Mouse (Mus musculus): ENCODE measurements at regions not wholly inside any gene's neighbourhood (a gene's known extent, or its start where the extent isn't known, plus 50 kb on each side); places are given as distances from the start of the nearest gene placed in this dataset.

DNA sequence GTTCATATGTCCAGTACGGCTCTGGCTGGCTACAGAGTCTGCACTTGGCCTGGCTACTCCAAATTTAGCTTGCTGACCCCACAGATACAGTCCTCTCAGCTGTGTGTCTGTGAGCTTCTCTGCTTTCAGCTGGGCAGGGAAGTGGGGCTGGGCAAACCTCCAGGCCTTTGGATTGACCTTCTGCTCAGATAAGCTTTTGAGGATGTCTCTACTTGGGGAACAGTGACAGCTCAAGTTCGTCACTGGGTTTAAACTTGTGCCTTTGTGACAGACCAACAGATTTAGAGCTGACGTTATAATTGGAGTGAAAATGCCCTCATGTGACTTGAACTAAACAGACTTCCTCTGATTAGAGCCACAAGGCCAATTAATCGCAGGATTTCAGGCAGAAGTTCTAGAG lies 78.4 kb upstream of the 1700025G04Rik start:
- no peak for DNase-seq (ENCODE audit: extremely low read depth, low read depth)

DNA sequence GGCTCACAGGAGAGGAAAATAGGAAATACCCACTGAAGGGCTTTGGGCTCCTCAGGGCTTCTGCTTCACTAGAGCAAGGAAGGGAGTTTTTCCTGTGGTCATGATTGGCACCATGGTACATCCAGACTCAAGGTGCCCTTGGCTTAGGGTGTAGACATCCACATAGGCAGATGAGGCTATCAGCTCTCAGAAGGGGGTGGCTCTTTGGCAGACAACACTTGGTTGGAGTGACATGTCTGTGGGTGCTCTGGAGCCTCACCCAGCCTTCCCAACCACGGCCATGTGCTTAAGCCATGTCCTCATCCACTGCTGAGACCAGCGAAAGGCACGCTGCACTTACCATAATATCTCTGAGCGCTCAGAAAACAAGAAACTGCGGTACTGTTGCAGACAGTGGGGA lies 77.8 kb upstream of the 1700025G04Rik start:
- no peak for DNase-seq (ENCODE audit: extremely low read depth, low read depth)

DNA sequence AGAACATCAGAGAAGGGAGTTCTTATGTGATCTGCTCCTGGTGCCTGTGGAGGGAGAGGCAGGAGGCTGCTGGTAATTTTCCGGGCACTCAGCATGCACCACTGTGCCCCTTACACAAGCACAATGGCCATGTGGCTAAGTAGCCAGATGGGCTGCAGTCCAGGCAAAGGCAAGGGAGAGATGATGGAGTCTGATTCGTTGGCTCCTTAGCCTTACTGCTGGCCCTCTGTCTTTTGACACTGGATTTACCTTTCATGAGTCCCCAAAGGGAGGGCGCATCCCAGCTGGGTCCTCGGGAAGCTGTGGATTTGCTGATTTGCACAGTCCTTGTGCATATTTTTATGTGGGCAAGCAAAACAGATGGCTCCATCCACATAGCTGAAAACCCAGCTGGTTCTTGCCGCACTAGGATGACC lies 75.6 kb upstream of the 1700025G04Rik start:
- DNase-seq (ENCODE audit: extremely low read depth, low read depth), result no peak

DNA sequence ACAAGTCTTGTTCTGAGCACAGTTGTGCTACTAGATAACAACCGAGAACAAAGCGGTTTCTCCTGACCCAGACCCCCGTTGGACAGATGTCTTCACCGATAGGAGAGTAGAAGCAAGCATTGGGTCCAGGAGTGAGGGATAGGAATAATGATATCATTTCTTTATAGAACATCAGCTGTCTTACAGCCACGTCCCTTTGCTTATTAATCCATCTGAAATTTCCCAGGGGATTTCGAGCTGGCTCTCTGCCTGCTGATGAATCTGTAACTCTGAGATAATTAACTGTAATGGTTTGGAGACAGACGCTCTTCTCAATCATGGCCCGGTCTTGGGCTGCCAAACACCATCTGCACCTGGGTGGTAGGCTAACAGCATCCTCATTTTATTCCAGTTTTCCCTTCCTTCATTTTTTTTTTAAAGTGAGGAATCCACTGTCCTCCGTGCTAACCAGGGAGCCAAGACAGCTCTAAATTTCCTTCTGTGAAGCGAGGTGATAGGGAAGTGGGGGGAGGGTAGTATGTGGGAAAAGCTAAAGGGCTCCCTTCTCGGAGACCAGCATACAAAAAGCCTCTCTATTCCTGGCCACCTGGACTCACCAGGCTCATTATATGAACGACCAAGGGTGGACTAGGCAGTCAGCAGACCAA lies 75.0 kb upstream of the 1700025G04Rik start:
- DNase-seq (ENCODE audit: extremely low read depth, low read depth), result no peak

DNA sequence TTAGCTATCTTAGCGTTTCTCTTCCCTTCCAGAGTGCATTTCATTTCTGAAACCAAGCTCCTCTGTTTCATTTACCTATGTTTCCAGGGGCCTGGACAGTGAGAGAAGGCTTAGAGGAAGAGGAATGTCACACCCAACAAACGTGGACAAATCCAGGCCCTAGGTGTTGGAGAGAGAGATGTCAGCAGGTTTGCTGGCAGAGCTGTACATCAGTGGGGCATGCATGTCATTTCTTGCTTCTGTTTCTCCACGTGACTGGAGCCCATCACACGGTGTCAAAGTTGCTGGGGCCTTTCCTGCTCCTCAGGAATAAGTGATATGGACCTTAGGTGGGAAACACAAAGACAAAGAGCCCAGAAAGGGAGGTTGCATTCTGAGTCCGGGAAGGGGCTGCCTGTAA lies 74.3 kb upstream of the 1700025G04Rik start:
- DNase-seq (ENCODE audit: extremely low read depth, low read depth), result no peak

DNA sequence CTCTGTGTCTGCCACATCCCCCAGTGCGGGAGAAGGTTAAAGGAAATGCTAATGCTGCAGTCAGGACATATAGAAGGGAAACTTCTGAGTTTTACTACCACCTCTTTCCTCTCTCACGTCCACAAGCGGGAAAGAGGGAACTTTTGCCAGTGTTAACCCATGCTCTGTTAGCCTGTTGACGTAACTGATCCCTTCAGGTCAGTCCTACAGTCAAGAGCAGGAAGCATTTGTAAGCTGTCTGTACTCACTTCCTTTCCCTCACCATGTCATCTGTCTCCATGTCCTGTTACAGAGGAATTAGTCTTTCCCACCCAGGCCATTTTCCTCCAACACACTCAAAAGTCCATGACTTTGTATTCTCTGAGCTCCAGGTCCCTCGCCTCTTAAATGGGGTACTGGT lies 62.5 kb upstream of the 1700025G04Rik start:
- no peak for DNase-seq (ENCODE audit: extremely low read depth, low read depth)

DNA sequence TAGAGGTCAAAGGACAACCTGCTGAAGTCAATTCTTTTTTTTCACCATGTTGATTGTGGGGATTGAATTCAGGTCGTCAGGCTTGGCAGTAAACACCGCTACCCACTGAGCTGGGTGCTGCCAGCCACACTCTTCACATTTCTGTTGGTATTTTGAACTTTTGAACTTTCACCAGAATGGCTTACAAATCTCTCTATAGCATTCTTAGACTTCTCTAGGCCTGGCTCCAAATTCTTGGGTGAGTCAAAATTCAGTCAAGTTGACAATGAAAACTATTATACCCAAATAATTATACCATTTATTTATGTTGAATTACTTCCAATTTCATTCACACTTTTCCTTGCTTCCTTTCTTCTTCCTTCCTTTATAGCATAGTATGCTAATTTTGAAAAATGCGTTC lies 58.8 kb upstream of the 1700025G04Rik start:
- no peak for DNase-seq (ENCODE audit: extremely low read depth, low read depth)

DNA sequence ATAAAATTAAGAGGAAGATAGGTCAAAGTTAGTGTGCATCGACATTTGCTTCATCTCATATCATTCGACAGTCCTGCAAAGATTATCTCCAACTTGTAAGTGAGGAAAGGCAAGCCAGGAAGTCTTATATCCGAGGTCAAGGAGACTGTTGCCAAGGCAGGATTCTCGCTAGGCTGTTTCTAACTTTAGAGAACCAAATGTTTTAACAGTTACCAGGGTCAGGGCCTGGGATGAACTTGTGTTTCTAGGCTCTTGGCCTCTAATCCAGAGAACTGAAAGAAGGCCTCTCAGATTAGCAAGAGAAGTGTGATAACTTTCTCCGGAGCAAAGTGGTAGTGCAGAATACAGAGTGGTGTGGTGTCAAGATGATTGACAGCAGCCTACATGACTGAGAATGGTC lies 50.2 kb upstream of the 1700025G04Rik start:
- DNase-seq (ENCODE audit: extremely low read depth, low read depth), result no peak

All from MEL-GATA-1-ER (cell line).